Mouse (Mus musculus): ENCODE results near the gene Fbxw4.

DNA sequence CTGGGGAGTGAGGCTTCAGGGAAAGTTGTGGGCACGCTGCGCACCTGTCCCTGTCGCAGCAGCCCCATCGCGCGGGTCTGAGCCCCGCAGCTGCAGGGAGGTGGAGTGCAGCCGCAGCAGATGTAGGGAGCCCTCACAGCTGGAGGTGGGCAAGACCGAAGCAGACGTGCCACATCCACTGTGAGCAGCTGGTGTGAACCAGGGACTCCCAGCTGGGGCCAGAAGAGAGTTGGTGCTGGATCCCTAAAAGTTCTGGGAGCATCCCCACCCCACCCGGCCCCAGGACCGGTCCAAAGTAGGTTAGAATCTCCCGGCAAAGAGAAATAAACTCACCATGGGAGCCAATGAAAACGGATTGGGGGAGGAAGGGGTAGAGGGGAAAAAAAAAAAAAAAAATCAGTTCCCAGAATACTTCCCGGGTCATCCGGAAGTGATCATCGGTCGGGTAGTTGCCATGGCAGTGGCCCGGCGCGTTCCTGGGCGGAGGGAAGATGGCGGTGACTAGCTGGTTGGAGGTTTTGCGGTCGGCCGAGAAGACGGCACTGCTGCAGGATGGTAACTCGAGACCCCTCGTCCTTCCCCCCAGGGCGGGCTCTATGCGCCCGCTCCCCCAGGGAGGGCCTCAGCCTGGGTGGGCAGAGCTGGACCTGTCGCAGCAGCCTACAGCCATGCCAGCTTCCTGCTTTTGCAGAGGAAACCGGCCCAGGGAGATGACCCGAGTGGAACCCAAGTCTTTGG is 99.8 kb downstream of the Fbxw4 start, which contains the start of the genes Poll and Gm17018:
- TF ChIP-seq EP300 (IDR thresholded peaks at IDR 0.05; ENCODE audit: low read depth) (no peak), CTCF (IDR thresholded peaks at IDR 0.05; ENCODE audit: low read depth) (no peak)
